37 mouse cellular contexts compared by ENCODE assay signal in genomic region chr2:28612436-28613063, GRCm38 (mm10). TPM values are rescaled to one million over a fixed set of nuclear protein-coding genes. Genes with fewer than 3 reads are reported as not detected.
DNase-seq lines count a peak whose midpoint lies in the region; ATAC-seq and TF ChIP-seq lines count a peak whose summit lies in the region.
"Had no signal": no experiment of that assay in that cellular context is flagged by ENCODE, and none has a peak within 500 bp of the region (broad histone marks: within the 10 kb centered on the region; RNA-seq: fewer than 3 reads in every experiment).

No protein-coding gene starts in this region.

- intact Hi-C loops in left cerebral cortex, postnatal 14 days (cut with DNase I): no loop called here

- ATAC-seq in liver, embryonic 11.5 days (replicated peaks; ENCODE audit: low FRiP score): no peak
- no peak for ATAC-seq in cerebellum, adult (ENCODE audit: insufficient number of reproducible peaks, low FRiP score, low TSS enrichment)
- ATAC-seq: CD4-positive, CD25-positive, alpha-beta regulatory T cell, adult 4 months; forebrain, embryonic 16.5 days; lung, postnatal 0 days; midbrain, embryonic 13.5 days had no signal

- no peak overlapping the region for H3K4me2 ChIP-seq in liver, embryonic 11.5 days
- H3K4me2 ChIP-seq: heart, embryonic 13.5 days; hindbrain, embryonic 15.5 days; limb, embryonic 12.5 days; midbrain, embryonic 13.5 days; neural tube, embryonic 13.5 days had no signal

- H3K36me3 ChIP-seq in liver, embryonic 11.5 days (ENCODE audit: control insufficient read depth, insufficient read depth, low read length): peaks cover 25% of the 10 kb centered on the region
- no peaks in the 10 kb centered on the region for H3K36me3 ChIP-seq in ES-E14 (ENCODE audit: control insufficient read depth, insufficient read depth, low read length, poor library complexity, severe bottlenecking)
- H3K36me3 ChIP-seq: heart, embryonic 13.5 days; hindbrain, embryonic 10.5 days; hindbrain, embryonic 15.5 days; limb, embryonic 12.5 days; midbrain, embryonic 13.5 days; neural tube, embryonic 13.5 days had no signal

- in situ Hi-C loops in ES-E14 (cut with MboI; ENCODE audit: low sequenced_read_pairs in 2 of 2, unreplicated experiment in 2 of 2): no loop called here

- DNase-seq in liver (peak; percentile 36), ES-E14 (ENCODE audit: low read depth, low spot score) (peak; percentile 65), ZHBTc4 (ENCODE audit: low read depth, low spot score) (peak; percentile 81)
- DNase-seq in liver, embryonic 11.5 days (ENCODE audit: low spot score): no peak
- DNase-seq in left cerebral cortex, postnatal 14 days (ENCODE audit: low spot score in 2 of 2): no peak
- no peak for DNase-seq in testis, postnatal 10 days (ENCODE audit: low spot score)
- DNase-seq: adrenal gland, postnatal 10 days; cerebellum, adult 11-12 months; cerebellum, adult 9-11 months; heart, adult 2 months; heart, postnatal 10 days; kidney, adult 8-10 months; kidney, postnatal 14 days; layer of hippocampus, adult 9-11 months; lung, adult 18-20 months; lung, postnatal 4 days had no signal

- no peak overlapping the region for H3K4me3 ChIP-seq in liver, embryonic 11.5 days (ENCODE audit: low read depth, low read length)
- H3K4me3 ChIP-seq in ES-E14 (ENCODE audit: insufficient read depth in 1 of 2, low read depth in 1 of 2, low read length in 2 of 2, poor library complexity in 1 of 2, severe bottlenecking in 1 of 2): peak overlapping the region in 1 of 2 experiments; percentile 40; a peak in 3 of 4 replicates
- H3K4me3 ChIP-seq: erythroblast, embryonic 14.5 days; heart, adult 2 months; heart, embryonic 13.5 days; hindbrain, embryonic 10.5 days; hindbrain, embryonic 15.5 days; limb, embryonic 12.5 days; midbrain, embryonic 13.5 days; neural tube, embryonic 13.5 days had no signal

- no peaks in the 10 kb centered on the region for H3K9me3 ChIP-seq in liver, embryonic 11.5 days (ENCODE audit: control insufficient read depth, low read length)
- H3K9me3 ChIP-seq in ES-E14 (ENCODE audit: control insufficient read depth, insufficient read depth, low read depth, low read length): no peaks in the 10 kb centered on the region
- H3K9me3 ChIP-seq: heart, embryonic 13.5 days; hindbrain, embryonic 10.5 days; hindbrain, embryonic 15.5 days; limb, embryonic 12.5 days; midbrain, embryonic 13.5 days; neural tube, embryonic 13.5 days had no signal

- H3K9ac ChIP-seq in liver, embryonic 11.5 days (ENCODE audit: low read depth, low read length): no peak overlapping the region
- no peak overlapping the region for H3K9ac ChIP-seq in ES-E14 (ENCODE audit: insufficient read depth, low read depth, low read length, poor library complexity, severe bottlenecking)
- H3K9ac ChIP-seq: heart, embryonic 13.5 days; hindbrain, embryonic 15.5 days; limb, embryonic 12.5 days; midbrain, embryonic 13.5 days; neural tube, embryonic 13.5 days had no signal

- H3K27me3 ChIP-seq in liver, embryonic 11.5 days (replicated peaks; ENCODE audit: control insufficient read depth, insufficient read depth, low read length): no peaks in the 10 kb centered on the region
- H3K27me3 ChIP-seq: hindbrain, embryonic 15.5 days; midbrain, embryonic 13.5 days; neural tube, embryonic 13.5 days had no signal

- H3K27ac ChIP-seq in liver, embryonic 11.5 days (ENCODE audit: low read depth, low read length): no peak overlapping the region
- no peak overlapping the region for H3K27ac ChIP-seq in ES-E14 (ENCODE audit: insufficient read depth, low read depth, low read length, poor library complexity, severe bottlenecking)
- H3K27ac ChIP-seq: heart, adult 2 months; heart, embryonic 13.5 days; hindbrain, embryonic 15.5 days; limb, embryonic 12.5 days; midbrain, embryonic 13.5 days; neural tube, embryonic 13.5 days had no signal

- WGBS in liver, embryonic 11.5 days: 79% methylated on average over 10 of the region's 10 CpGs

- H3K4me1 ChIP-seq in liver, embryonic 11.5 days (replicated peaks; ENCODE audit: control insufficient read depth, insufficient read depth, low read length): peaks cover 56% of the 10 kb centered on the region
- H3K4me1 ChIP-seq in ES-E14 (ENCODE audit: control insufficient read depth in 2 of 2, insufficient read depth in 2 of 2, low read length in 2 of 2, poor library complexity in 1 of 2): peaks cover 0 to 29% of the 10 kb centered on the region in 2 experiments; a peak in 2 of 4 replicates
- H3K4me1 ChIP-seq: hindbrain, embryonic 15.5 days; limb, embryonic 12.5 days; midbrain, embryonic 13.5 days; neural tube, embryonic 13.5 days had no signal

TF ChIP-seq in ES-E14, 5 proteins besides CTCF, POLR2A, EP300 and RAD21:
- TF ChIP-seq HCFC1 (IDR thresholded peaks at IDR 0.05; ENCODE audit: borderline replicate concordance, insufficient read depth, low read length) (no peak), ZNF384 (IDR thresholded peaks at IDR 0.05; ENCODE audit: low read depth, low read length) (no peak), ZC3H11A (IDR thresholded peaks at IDR 0.05; ENCODE audit: borderline replicate concordance, low read depth, low read length) (no peak), CHD2 (IDR thresholded peaks at IDR 0.05; ENCODE audit: low read depth, low read length) (no peak), MAFK (IDR thresholded peaks at IDR 0.05; ENCODE audit: insufficient read depth, low read depth, low read length) (no peak)

RNA-seq across cellular contexts. Expression of gene Gfi1b, which starts 9.2 kb away (rescaled TPM):
- 143 and 151 TPM in 2 replicates for polyA plus RNA-seq in liver, embryonic 11.5 days (2014; fragmentation: Nextera tagmentation; extraction: Ambion mirVana)
- total RNA-seq in ES-E14 (2012; rRNA removed): not detected in 2 replicates
- not detected for total RNA-seq in left cerebral cortex, postnatal 14 days (2021)
- total RNA-seq: gastrocnemius, adult 8-10 months; heart, adult 2 months; heart, postnatal 10 days; left cerebral cortex, adult 18-20 months; left cerebral cortex, postnatal 25 days had no signal
- polyA plus RNA-seq: CD4-positive, CD25-positive, alpha-beta regulatory T cell, adult 4 months; forebrain, embryonic 16.5 days; intestine, embryonic 14.5 days had no signal

RNA-seq across cellular contexts. Expression of gene Tsc1, which starts 28.5 kb away (rescaled TPM):
- polyA plus RNA-seq in liver, embryonic 11.5 days (2014; fragmentation: Nextera tagmentation; extraction: Ambion mirVana): 20.7 and 21.3 TPM in 2 replicates
- total RNA-seq in ES-E14 (2012; rRNA removed): 14.9 and 18.3 TPM in 2 replicates
- total RNA-seq in left cerebral cortex, postnatal 14 days (2021): 10 to 100 TPM; 43.4 to 45.1 TPM

RNA-seq across cellular contexts. Expression of gene Gtf3c5, which starts 29.0 kb away (rescaled TPM):
- 30.8 and 32.9 TPM in 2 replicates for polyA plus RNA-seq in liver, embryonic 11.5 days (2014; fragmentation: Nextera tagmentation; extraction: Ambion mirVana)
- 20.0 and 22.6 TPM in 2 replicates for total RNA-seq in ES-E14 (2012; rRNA removed)
- total RNA-seq in left cerebral cortex, postnatal 14 days (2021): 10 to 100 TPM; 15.8 to 17.6 TPM

RNA-seq across cellular contexts. Expression of gene Cel, which starts 49.3 kb away (rescaled TPM):
- not detected in 2 replicates for polyA plus RNA-seq in liver, embryonic 11.5 days (2014; fragmentation: Nextera tagmentation; extraction: Ambion mirVana)
- total RNA-seq in ES-E14 (2012; rRNA removed): not detected in 2 replicates
- total RNA-seq in left cerebral cortex, postnatal 14 days (2021): not detected
- total RNA-seq: common myeloid progenitor, adult 5-6 weeks; gastrocnemius, adult 8-10 months; gastrocnemius, postnatal 4 days; heart, adult 2 months; heart, postnatal 10 days; left cerebral cortex, adult 18-20 months; left cerebral cortex, postnatal 25 days; megakaryocyte-erythroid progenitor cell, adult 5-6 weeks had no signal
- polyA plus RNA-seq: CD4-positive, CD25-positive, alpha-beta regulatory T cell, adult 4 months; embryonic facial prominence, embryonic 14.5 days; erythroblast, embryonic 14.5 days; forebrain, embryonic 11.5 days; forebrain, embryonic 16.5 days; heart, adult 2 months; heart, embryonic 13.5 days; hindbrain, embryonic 10.5 days; limb, embryonic 12.5 days; lung, postnatal 0 days; neural tube, embryonic 13.5 days; stomach, embryonic 14.5 days had no signal

Comparison
In these comparisons a context has a peak if more than half of its experiments do, and no peak if none do; other contexts are left out.
1. DNase-seq: peak in liver (single experiment), ES-E14 (single experiment) and ZHBTc4 (single experiment); none in liver, embryonic 11.5 days (single experiment), left cerebral cortex, postnatal 14 days (0 of 2) and testis, postnatal 10 days (single experiment).